Mouse (Mus musculus) cerebellum, postnatal 10 days (tissue): ENCODE measurements at regions not wholly inside any gene's neighbourhood (a gene's known extent, or its start where the extent isn't known, plus 50 kb on each side); places are given as distances from the start of the nearest gene placed in this dataset.
"Not testable (repeated sequence)": the region's sequence is repeated elsewhere in the genome, so short reads cannot be mapped to it uniquely, and the experiment has no call there.

Experiments
- DNase-seq, 2 experiments: peaks; one replicate each; pipeline ENCODE4 v3.0.0; 2021; ENCODE audit warnings: mixed read lengths in 2 of 2

- DNase-seq, result no peak
These were observed 134.1 kb downstream of the Snx18 start for GRCm38 (mm10) chr13:113484159-113484762.

GRCm38 (mm10) chr13:113482911-113483310, 135.5 kb downstream of the Snx18 start:
- DNase-seq, result no peak

- no peak for DNase-seq
These were observed 140.4 kb downstream of the Snx18 start for GRCm38 (mm10) chr13:113477901-113478510.

- no peak for DNase-seq
These were observed 147.4 kb downstream of the Snx18 start for GRCm38 (mm10) chr13:113470822-113471557.

GRCm38 (mm10) chr13:113464190-113465064, 153.9 kb downstream of the Snx18 start:
- peak; percentile 63 to 73 for DNase-seq

- peak; percentile 41 to 61 for DNase-seq
These were observed 154.9 kb downstream of the Snx18 start for GRCm38 (mm10) chr13:113463420-113463819.

GRCm38 (mm10) chr13:113454490-113455295, 161.7 kb downstream of the BC067074 start:
- DNase-seq, result no peak

GRCm38 (mm10) chr13:113448378-113448777, 155.4 kb downstream of the BC067074 start:
- DNase-seq, result no peak

- no peak for DNase-seq
These were observed 153.3 kb downstream of the BC067074 start for GRCm38 (mm10) chr13:113446226-113446625.

- not testable (repeated sequence) for DNase-seq
These were observed 151.5 kb downstream of the BC067074 start for GRCm38 (mm10) chr13:113444481-113444880.

GRCm38 (mm10) chr13:113443078-113443477, 150.1 kb downstream of the BC067074 start:
- no peak for DNase-seq

GRCm38 (mm10) chr13:113442169-113442568, 149.2 kb downstream of the BC067074 start:
- DNase-seq, result no peak

- DNase-seq, result no peak
These were observed 147.2 kb downstream of the BC067074 start for GRCm38 (mm10) chr13:113440137-113440536.

GRCm38 (mm10) chr13:113439516-113439915, 146.6 kb downstream of the BC067074 start:
- DNase-seq, result no peak

GRCm38 (mm10) chr13:113438872-113439271, 145.9 kb downstream of the BC067074 start:
- DNase-seq, result no peak

GRCm38 (mm10) chr13:113436288-113436687, 143.3 kb downstream of the BC067074 start:
- no peak for DNase-seq

- DNase-seq, result no peak
These were observed 142.2 kb downstream of the BC067074 start for GRCm38 (mm10) chr13:113435117-113435516.

GRCm38 (mm10) chr13:113433456-113433855, 140.5 kb downstream of the BC067074 start:
- no peak for DNase-seq

- peak; percentile 53 to 56 for DNase-seq
These were observed 136.7 kb downstream of the BC067074 start for GRCm38 (mm10) chr13:113429615-113430014.
